Mouse (Mus musculus) stomach, postnatal 0 days (tissue): ENCODE data around the gene Nhsl2.

Source experiments
- CTCF ChIP-seq: IDR thresholded peaks from 2 replicates; pipeline ENCODE4 v1.5.1; 2016; ENCODE audit warnings: antibody characterized with exemption, low read depth, mild to moderate bottlenecking, moderate library complexity
- EP300 ChIP-seq: optimal IDR thresholded peaks from 2 replicates; pipeline ENCODE3; 2016; ENCODE audit warnings: antibody characterized with exemption

- TF ChIP-seq CTCF (no peak), EP300 (no peak)
Observed at GRCm38 (mm10) chrX:101849281-101849821, at the start of gene Nhsl2.
